Mouse (Mus musculus): ENCODE data around the gene Rnft1.
"Not testable (repeated sequence)": the region's sequence is repeated elsewhere in the genome, so short reads cannot be mapped to it uniquely, and the experiment has no call there.

Rnft1 gene

GRCm38 (mm10) chr11:86484101-86484868 is at the start of gene Rnft1:
Gene Rnft1 (plus strand): TSS chr11:86484657.
- ATAC-seq (ENCODE audit: insufficient number of reproducible peaks, low FRiP score, low TSS enrichment), result peak; percentile 94

- ATAC-seq (ENCODE audit: insufficient number of reproducible peaks, low FRiP score, low TSS enrichment), result no peak
These were observed 47.6 kb upstream of the Rnft1 start for GRCm38 (mm10) chr11:86436843-86437242.

- no peak for ATAC-seq (ENCODE audit: insufficient number of reproducible peaks, low FRiP score, low TSS enrichment)
These were observed 46.2 kb upstream of the Rnft1 start for GRCm38 (mm10) chr11:86438261-86438660.

- no peak for ATAC-seq (ENCODE audit: insufficient number of reproducible peaks, low FRiP score, low TSS enrichment)
These were observed 43.7 kb upstream of the Rnft1 start for GRCm38 (mm10) chr11:86440791-86441190.

GRCm38 (mm10) chr11:86453991-86454390 is 30.5 kb upstream of the Rnft1 start:
- no peak for ATAC-seq (ENCODE audit: insufficient number of reproducible peaks, low FRiP score, low TSS enrichment)

GRCm38 (mm10) chr11:86457545-86457944 is 26.9 kb upstream of the Rnft1 start:
- no peak for ATAC-seq (ENCODE audit: insufficient number of reproducible peaks, low FRiP score, low TSS enrichment)

GRCm38 (mm10) chr11:86458866-86459265 is 25.6 kb upstream of the Rnft1 start:
- no peak for ATAC-seq (ENCODE audit: insufficient number of reproducible peaks, low FRiP score, low TSS enrichment)

- ATAC-seq (ENCODE audit: insufficient number of reproducible peaks, low FRiP score, low TSS enrichment), result no peak
These were observed 21.9 kb upstream of the Rnft1 start for GRCm38 (mm10) chr11:86462579-86462978.

- not testable (repeated sequence) for ATAC-seq (ENCODE audit: insufficient number of reproducible peaks, low FRiP score, low TSS enrichment)
These were observed 20.2 kb upstream of the Rnft1 start for GRCm38 (mm10) chr11:86464275-86464674.

- peak; percentile 70; the same call in 1 of the 2 replicates for ATAC-seq (ENCODE audit: insufficient number of reproducible peaks, low FRiP score, low TSS enrichment)
These were observed 16.1 kb upstream of the Rnft1 start for GRCm38 (mm10) chr11:86468345-86468744.

GRCm38 (mm10) chr11:86468971-86469370 is 15.5 kb upstream of the Rnft1 start:
- no peak for ATAC-seq (ENCODE audit: insufficient number of reproducible peaks, low FRiP score, low TSS enrichment)

- ATAC-seq (ENCODE audit: insufficient number of reproducible peaks, low FRiP score, low TSS enrichment), result no peak
These were observed 12.7 kb upstream of the Rnft1 start for GRCm38 (mm10) chr11:86471785-86472184.

- no peak for ATAC-seq (ENCODE audit: insufficient number of reproducible peaks, low FRiP score, low TSS enrichment)
These were observed 11.7 kb upstream of the Rnft1 start for GRCm38 (mm10) chr11:86472771-86473171.

- no peak for ATAC-seq (ENCODE audit: insufficient number of reproducible peaks, low FRiP score, low TSS enrichment)
These were observed 10.9 kb upstream of the Rnft1 start for GRCm38 (mm10) chr11:86473576-86473975.

GRCm38 (mm10) chr11:86484910-86485510 is 553 bp downstream of the Rnft1 start:
- peak; percentile 34; the same call in 1 of the 2 replicates for ATAC-seq (ENCODE audit: insufficient number of reproducible peaks, low FRiP score, low TSS enrichment)

- no peak for ATAC-seq (ENCODE audit: insufficient number of reproducible peaks, low FRiP score, low TSS enrichment)
These were observed 6.3 kb downstream of the Rnft1 start for GRCm38 (mm10) chr11:86490782-86491181.

- ATAC-seq (ENCODE audit: insufficient number of reproducible peaks, low FRiP score, low TSS enrichment), result no peak
These were observed 12.9 kb downstream of the Rnft1 start for GRCm38 (mm10) chr11:86497356-86497755.

GRCm38 (mm10) chr11:86497908-86498307 is 13.5 kb downstream of the Rnft1 start:
- no peak for ATAC-seq (ENCODE audit: insufficient number of reproducible peaks, low FRiP score, low TSS enrichment)

GRCm38 (mm10) chr11:86500795-86501194 is 16.3 kb downstream of the Rnft1 start:
- no peak for ATAC-seq (ENCODE audit: insufficient number of reproducible peaks, low FRiP score, low TSS enrichment)

GRCm38 (mm10) chr11:86503121-86503520 is 18.7 kb downstream of the Rnft1 start:
- ATAC-seq (ENCODE audit: insufficient number of reproducible peaks, low FRiP score, low TSS enrichment), result no peak

- no peak for ATAC-seq (ENCODE audit: insufficient number of reproducible peaks, low FRiP score, low TSS enrichment)
These were observed 22.9 kb downstream of the Rnft1 start for GRCm38 (mm10) chr11:86507334-86507733.

- no peak for ATAC-seq (ENCODE audit: insufficient number of reproducible peaks, low FRiP score, low TSS enrichment)
These were observed 23.5 kb downstream of the Rnft1 start for GRCm38 (mm10) chr11:86507991-86508390.

Data from cerebellum, adult (tissue).